Mouse (Mus musculus) cortical plate, adult 2 months (tissue): Measurements from ENCODE around the gene Def8. TPM values are rescaled to one million over a fixed set of nuclear protein-coding genes. Genes with fewer than 3 reads are reported as not detected.
"Not testable (repeated sequence)": the region's sequence is repeated elsewhere in the genome, so short reads cannot be mapped to it uniquely, and the experiment has no call there.

ENCODE experiments used
- H3K27ac ChIP-seq: fragments of 200-500 bp; 2 replicates; pipeline ENCODE4 v1.5.1; 2012; ENCODE audit warnings: low read length, control low read depth, inconsistent platforms; ENCODE audit not compliant: insufficient read depth
- H3K4me1 ChIP-seq: fragments of 200-500 bp; 2 replicates; pipeline ENCODE4 v1.6.1; 2011; ENCODE audit warnings: low read length; ENCODE audit not compliant: control insufficient read depth, insufficient read depth
- H3K4me3 ChIP-seq: fragments of 200-500 bp; 2 replicates; pipeline ENCODE4 v1.5.1; 2011; ENCODE audit warnings: mild to moderate bottlenecking, low read length, control low read depth; ENCODE audit not compliant: insufficient read depth
- CTCF ChIP-seq: fragments of 200-500 bp; IDR thresholded peaks from 2 replicates; pipeline ENCODE4 v1.5.1; 2011; ENCODE audit warnings: mild to moderate bottlenecking, control low read depth, low read length; ENCODE audit not compliant: insufficient read depth; ENCODE audit errors: extremely low read depth
- POLR2A ChIP-seq: fragments of 200-500 bp; IDR thresholded peaks from 2 replicates; pipeline ENCODE4 v1.6.1; 2011; ENCODE audit warnings: mild to moderate bottlenecking, low read length, control low read depth; ENCODE audit not compliant: insufficient read depth; ENCODE audit errors: extremely low read depth
- polyA plus RNA-seq: library from polyadenylated mRNA; depleted of rRNA; stranded (reverse); fragments of >200 nt; gene quantifications from 2 replicates; pipeline ENCODE4 v1.2.3, GENCODE M21; 2012

The Def8 gene
- polyA plus RNA-seq, 1 experiment = 43.2 TPM

DNA sequence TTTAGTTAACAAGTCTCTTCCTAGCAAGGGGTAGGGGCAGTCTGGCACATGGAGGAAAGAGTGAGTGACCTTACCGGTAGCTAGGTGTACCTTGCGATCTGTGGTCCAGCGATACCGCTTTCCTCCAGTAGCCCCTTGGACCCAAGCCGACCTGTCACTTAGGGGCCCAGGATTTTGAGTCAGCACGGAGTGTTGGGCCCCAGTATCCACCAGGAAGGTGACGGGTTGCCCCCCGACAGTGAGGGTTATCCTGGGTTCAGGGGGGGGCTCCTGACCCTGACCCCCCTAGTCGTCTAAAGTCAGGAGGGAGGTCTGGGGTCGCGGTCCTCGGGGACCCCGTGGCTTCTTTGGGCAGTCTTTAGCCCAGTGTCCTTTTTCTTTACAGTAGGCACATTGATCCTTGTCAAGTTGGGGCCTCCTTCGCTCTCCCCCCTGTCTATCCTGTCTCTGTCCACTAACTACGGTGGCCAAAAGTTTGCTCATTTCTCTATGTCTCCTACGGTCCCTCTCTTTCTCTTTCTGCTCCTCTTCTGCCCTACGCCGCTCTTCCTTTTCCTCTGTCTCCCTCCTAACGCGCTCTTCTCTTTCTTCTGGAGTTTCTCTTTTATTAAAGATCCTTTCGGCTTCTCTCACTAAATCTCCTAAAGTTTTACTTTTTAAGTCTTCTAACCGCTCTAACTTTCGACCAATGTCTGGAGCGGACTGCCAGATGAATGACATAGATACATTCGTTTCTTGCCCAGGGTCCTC is 8.5 kb downstream of the Def8 start:
- TF ChIP-seq CTCF = no peak
- no peak for TF ChIP-seq POLR2A
- no peaks in the 10 kb centered on the region for H3K4me1 ChIP-seq
- H3K4me3 ChIP-seq = no peak overlapping the region
- no peak overlapping the region for H3K27ac ChIP-seq

DNA sequence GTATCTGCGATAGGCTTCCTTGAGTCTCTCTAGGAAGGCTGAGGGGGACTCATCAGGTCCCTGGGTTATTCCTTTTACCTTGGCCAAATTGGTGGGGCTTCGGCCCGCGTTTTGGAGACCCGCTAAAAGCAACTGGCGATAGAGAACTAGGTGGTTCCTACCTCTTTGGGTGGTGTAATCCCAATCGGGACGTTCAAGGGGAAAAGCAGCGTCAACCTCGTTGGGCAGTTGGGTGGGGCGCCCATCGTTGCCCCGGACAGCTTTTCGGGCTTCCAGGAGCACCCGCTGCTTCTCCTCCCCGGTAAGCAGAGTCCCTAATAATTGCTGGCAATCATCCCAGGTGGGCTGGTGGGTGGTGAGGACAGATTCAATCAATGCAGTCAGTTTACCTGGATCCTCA is 9.1 kb downstream of the Def8 start:
- Histone ChIP-seq H3K4me1 (no peaks in the 10 kb centered on the region), H3K27ac (no peak overlapping the region), H3K4me3 (no peak overlapping the region)
- TF ChIP-seq POLR2A (no peak), CTCF (no peak)

GRCm38 (mm10) chr8:123433241-123433974 is 10.1 kb downstream of the Def8 start:
- not testable (repeated sequence) for H3K4me3 ChIP-seq, H3K27ac ChIP-seq, H3K4me1 ChIP-seq

GRCm38 (mm10) chr8:123441788-123442187 is 18.5 kb downstream of the Def8 start:
- TF ChIP-seq CTCF (no peak), POLR2A (no peak)
- Histone ChIP-seq H3K4me1 (no peaks in the 10 kb centered on the region), H3K27ac (no peak overlapping the region), H3K4me3 (no peak overlapping the region)

DNA sequence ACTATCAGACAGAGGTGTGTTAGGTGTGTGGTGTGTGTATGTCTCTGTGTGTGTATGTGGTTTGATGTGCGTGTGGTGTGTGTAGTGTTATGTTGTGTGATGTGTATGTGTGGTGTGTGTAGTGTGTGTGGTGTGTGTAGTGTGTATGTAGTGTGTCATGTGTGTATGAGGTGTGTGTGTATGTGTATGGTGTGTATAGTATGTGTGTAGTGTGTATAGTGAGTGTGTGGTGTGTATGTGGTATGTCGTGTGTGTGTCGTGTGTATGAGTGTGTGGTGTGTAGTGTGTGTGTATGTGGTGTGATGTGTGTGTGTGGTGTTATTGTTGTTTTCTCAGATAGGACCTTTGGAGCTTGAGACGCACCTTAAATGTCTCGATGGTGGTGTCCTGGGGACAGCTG is 19.0 kb downstream of the Def8 start:
- Histone ChIP-seq H3K4me1 (no peaks in the 10 kb centered on the region), H3K4me3 (peak overlapping the region; percentile 89), H3K27ac (no peak overlapping the region)
- TF ChIP-seq POLR2A = no peak
- no peak for TF ChIP-seq CTCF

DNA sequence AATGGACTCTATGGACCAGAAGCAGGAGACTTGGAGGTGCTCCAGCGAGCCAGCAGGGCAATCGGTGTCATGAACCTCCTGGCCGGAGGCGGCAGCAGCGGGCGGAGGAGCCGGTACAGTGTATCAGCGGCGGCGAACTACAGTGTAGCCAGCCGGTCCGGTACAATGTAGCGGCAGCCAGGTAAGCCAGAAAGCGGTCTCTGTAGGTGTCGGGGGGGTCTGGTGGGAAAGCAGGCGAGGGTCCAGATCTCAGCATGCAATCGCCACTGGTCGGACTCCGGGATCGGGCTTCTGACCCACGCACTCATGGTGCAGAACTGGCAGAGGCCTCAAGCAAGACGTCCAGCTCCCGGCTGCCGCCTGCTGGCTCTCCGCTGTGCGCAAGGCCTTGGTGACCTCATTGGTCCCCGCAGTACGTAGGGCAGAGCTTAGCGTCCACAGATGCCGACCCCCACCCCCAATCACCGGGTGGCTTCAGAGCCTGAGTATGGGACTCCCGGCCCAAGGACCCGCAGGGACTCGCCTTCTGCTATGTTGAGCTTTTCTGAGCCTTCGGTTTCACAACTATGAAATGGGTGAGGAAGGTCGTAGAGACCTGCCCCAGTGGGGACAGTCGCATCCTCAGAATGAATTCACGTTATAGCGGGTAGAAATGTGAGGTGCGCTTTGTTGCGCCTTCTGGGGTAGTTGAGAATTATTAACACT is 19.7 kb downstream of the Def8 start:
- Histone ChIP-seq H3K4me1 (no peaks in the 10 kb centered on the region), H3K4me3 (peak overlapping the region; percentile 89), H3K27ac (peak overlapping the region; percentile 71)
- TF ChIP-seq POLR2A (peak; percentile 65; the same call in 1 of the 2 replicates), CTCF (peak; percentile 43)

GRCm38 (mm10) chr8:123443576-123443921 is 20.2 kb downstream of the Def8 start:
- H3K27ac ChIP-seq = no peak overlapping the region
- H3K4me3 ChIP-seq = peak overlapping the region; percentile 89
- TF ChIP-seq CTCF (no peak), POLR2A (no peak)
- H3K4me1 ChIP-seq = no peaks in the 10 kb centered on the region

DNA sequence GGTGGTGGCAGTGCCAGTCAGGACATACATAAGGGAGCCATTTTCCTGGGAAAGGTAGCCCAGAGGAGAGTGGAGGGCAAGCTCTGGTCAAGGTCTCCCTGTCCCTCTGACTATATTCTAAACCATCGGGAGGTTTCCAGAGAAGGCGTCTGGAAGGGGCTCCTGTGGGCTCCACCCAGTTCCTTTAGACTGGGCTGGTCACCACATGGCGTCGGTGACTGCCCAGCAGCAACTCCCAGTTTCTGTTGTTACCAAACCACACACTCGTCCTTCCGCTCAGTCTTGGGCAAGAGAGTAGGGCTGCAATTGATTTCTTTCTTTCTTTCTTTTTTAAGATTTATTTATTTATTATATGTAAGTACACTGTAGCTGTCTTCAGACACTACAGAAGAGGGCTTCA is 20.8 kb downstream of the Def8 start:
- Histone ChIP-seq H3K27ac (no peak overlapping the region), H3K4me3 (no peak overlapping the region; the same call in 1 of the 2 replicates), H3K4me1 (no peaks in the 10 kb centered on the region)
- no peak for TF ChIP-seq CTCF
- no peak for TF ChIP-seq POLR2A

GRCm38 (mm10) chr8:123445981-123446380 is 22.7 kb downstream of the Def8 start:
- TF ChIP-seq POLR2A (no peak), CTCF (no peak)
- Histone ChIP-seq H3K27ac (no peak overlapping the region), H3K4me3 (no peak overlapping the region), H3K4me1 (no peaks in the 10 kb centered on the region)

DNA sequence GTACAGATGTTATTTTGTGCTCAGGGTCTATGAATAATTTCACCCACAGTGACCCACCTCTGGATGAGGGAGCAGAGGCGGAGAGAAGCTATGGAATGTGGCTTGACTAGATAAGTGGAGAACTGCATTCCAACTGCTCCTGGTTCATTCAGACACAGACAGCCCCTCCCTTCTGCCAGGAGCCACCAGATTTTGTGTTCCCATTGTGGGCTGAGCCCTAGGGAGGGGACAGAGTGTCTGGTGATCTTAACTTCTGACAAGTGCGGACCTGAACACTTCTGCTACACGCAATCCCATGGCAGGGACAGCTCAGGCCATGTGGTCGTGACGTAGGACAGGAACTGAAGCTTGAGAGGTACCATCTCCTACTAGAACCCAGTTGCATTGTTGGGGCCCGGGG is 23.5 kb downstream of the Def8 start:
- TF ChIP-seq POLR2A (no peak), CTCF (no peak)
- H3K4me1 ChIP-seq = no peaks in the 10 kb centered on the region
- no peak overlapping the region for H3K27ac ChIP-seq
- H3K4me3 ChIP-seq = no peak overlapping the region
